Mouse (Mus musculus) olfactory bulb, adult 2 months (tissue): ENCODE measurements around the gene Dbp. TPM values are rescaled to one million over a fixed set of nuclear protein-coding genes. Genes with fewer than 3 reads are reported as not detected.
"Not testable (repeated sequence)": the region's sequence is repeated elsewhere in the genome, so short reads cannot be mapped to it uniquely, and the experiment has no call there.

ENCODE experiments used
- H3K27ac ChIP-seq: fragments of 200-500 bp; 2 replicates; pipeline ENCODE4 v1.5.1; 2012; ENCODE audit warnings: low read depth, low read length; ENCODE audit not compliant: insufficient read depth
- H3K4me1 ChIP-seq: fragments of 200-500 bp; 2 replicates; pipeline ENCODE4 v1.6.1; 2012; ENCODE audit warnings: low read length; ENCODE audit not compliant: control insufficient read depth, insufficient read depth
- H3K4me3 ChIP-seq: fragments of 200-500 bp; 2 replicates; pipeline ENCODE4 v1.5.1; 2012; ENCODE audit warnings: mild to moderate bottlenecking, low read depth, low read length, moderate library complexity; ENCODE audit not compliant: insufficient read depth
- CTCF ChIP-seq: fragments of 200-500 bp; IDR thresholded peaks from 2 replicates; pipeline ENCODE4 v1.5.1; 2012; ENCODE audit warnings: low read depth, mild to moderate bottlenecking, low read length, moderate library complexity; ENCODE audit not compliant: insufficient read depth
- POLR2A ChIP-seq: fragments of 200-500 bp; IDR thresholded peaks from 2 replicates; pipeline ENCODE4 v1.6.1; 2012; ENCODE audit warnings: mild to moderate bottlenecking, low read depth, low read length, moderate library complexity; ENCODE audit not compliant: insufficient read depth
- WGBS: fragments of 180-500 bp; shearing (Covaris S2); methylation state at CpG from one replicate; pipeline ENCODE4 v1.1.7; 2018; 5-methylcytosine and 5-hydroxymethylcytosine counted together
- polyA plus RNA-seq: library from polyadenylated mRNA; stranded (reverse); fragments of >200 nt; gene quantifications from 2 replicates; pipeline ENCODE4 v1.2.4, GENCODE M21; 2012; ENCODE audit warnings: low replicate concordance; ENCODE audit not compliant: missing spikeins, insufficient read depth, insufficient read length

Gene Dbp
- polyA plus RNA-seq, result 386 TPM in 1 of 2 replicates, not detected in the other

DNA sequence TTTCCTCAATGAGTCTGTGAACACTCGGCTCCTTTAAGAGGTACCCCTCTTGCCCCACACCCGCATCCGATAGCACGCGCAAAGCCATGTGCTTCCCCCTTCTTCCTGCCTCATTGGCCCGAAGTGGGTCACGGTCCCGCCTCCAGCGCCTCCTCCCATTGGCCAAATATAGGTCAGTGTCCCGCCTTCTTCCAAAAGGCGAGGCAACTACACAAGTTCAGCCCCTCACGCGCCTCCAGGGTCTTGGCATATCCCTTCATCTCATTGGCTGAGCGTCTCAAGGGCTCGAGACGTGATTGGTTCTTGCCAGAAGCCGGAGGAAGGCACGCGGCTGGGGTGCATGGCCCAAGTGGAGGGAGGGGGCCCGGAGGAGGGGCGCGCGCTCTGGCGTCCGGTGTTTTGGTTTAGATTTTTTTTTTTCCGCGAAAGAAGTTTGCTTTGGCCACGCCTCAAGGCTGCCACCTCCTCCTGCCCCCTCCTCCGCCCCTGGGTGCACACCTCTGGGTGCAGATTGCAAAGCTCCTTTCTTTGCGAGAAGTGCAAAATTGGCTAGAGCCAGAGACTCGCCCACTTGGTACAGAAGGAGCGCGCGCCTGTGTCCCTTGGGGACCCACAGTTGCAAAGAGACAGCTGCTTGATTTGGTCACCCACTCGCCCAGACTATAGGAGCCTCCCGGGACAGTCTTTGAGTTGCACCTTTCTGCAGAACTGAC is at the start of gene Dbp:
Gene Dbp, plus strand, starts transcription at position 359 of the 713 bp plus-strand sequence.
- Histone ChIP-seq H3K4me3 (peak within 1 kb of the TSS; percentile 83), H3K4me1 (peaks cover 45% of the 10 kb centered on the region), H3K27ac (peak within 1 kb of the TSS; percentile 99)
- under 1% methylated on average over 36 of the region's 36 CpGs for WGBS
- TF ChIP-seq CTCF (no peak), POLR2A (peak; percentile 41; the same call in 1 of the 2 replicates)

DNA sequence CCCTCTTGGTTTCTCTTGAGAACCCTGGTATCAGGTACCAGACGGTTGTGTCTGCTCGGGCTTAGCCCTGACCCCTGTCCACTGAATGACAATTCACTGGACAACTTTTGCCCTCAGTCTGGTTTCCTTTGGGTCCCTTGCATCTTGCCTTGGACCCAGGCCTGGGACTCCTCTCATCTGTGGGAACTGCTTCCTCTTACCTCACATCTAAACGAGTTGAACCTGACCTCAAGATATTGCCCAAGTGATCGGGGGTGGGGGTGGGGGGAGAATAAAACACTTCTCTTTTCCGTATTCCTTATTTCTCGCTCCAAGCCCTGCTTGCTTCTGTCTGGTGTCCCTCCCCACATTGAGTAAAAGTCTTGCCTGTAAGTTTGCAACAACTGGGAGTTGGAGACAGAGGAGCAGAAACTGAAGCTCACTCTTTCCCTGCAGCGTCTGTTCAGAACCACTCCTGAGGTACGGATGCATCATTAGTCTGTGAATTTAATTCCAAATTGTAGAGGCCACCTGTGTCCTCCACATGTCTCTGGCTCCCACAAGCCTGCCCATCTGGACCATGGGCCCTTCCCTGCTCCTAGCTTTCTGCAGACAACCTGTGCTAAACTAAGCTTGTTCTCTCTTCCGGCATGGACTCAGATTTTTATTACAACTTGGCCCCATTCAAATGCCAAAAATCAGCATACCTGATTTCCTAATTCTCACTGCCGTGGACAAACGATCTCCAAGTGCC is 44.0 kb upstream of the Dbp start:
- 85% methylated on average over 11 of the region's 11 CpGs for WGBS
- Histone ChIP-seq H3K27ac (no peak overlapping the region), H3K4me3 (no peak overlapping the region), H3K4me1 (peaks cover under 1% of the 10 kb centered on the region; the same call in 1 of the 2 replicates)
- TF ChIP-seq POLR2A (no peak), CTCF (no peak)

DNA sequence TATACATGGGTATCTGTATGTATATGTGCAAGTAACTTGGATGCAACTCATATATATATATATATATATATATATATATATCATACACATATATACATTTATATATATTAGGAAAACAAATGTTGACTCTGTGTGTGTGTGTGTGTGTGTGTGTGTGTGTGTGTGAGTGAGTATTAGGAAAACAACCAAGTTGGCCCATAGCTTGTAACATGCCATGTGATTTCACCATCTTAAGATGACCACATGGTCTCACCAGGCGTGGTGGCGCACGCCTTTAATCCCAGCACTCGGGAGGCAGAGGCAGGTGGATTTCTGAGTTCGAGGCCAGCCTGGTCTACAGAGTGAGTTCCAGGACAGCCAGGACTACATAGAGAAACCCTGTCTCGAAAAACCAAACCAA is 43.2 kb upstream of the Dbp start:
- WGBS, result 94% methylated on average over 6 of the region's 6 CpGs
- not testable (repeated sequence) for H3K4me1 ChIP-seq, H3K4me3 ChIP-seq, H3K27ac ChIP-seq

DNA sequence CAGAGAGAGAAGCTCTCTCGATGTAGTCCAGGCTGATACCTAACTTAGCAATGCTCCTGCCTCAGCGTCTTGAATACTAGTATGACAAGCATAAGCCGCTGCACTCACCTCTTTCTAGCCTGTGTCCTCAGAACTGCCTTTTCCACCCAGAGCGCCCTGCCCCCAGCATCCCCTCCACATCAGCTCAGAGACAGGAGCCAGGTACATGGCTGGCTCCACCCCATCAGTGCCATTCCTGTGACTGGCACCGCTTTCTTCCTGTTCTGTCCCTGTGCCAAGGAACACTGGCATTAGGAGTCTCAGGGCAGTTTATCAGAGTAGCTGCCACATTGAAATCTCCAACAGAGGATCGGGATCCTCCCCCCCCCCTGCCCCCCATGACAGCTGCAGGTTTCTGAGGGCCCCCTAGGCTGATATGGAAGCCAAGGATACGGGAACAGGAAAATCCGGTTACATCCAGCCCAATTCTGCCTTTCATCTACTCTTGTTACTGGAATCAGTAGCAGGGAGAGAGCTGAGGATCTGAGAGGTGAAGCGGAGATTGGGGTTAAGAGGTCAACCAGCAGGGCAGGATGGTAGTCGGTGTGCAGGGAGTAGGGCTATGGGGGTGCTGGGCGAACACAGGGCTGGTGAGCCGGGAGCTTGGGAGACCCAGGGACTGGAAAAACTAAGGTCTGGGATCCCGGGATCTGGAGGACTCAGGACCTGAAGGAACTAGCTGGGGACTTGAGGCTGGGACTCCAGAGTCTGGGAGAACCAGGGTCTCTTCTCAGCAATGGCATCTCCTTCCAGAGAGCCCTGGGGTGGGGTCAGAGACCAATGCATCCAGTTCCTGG is 39.4 kb upstream of the Dbp start:
- Histone ChIP-seq H3K4me3 (no peak overlapping the region), H3K4me1 (no peaks in the 10 kb centered on the region), H3K27ac (no peak overlapping the region)
- WGBS, result 66% methylated on average over 13 of the region's 13 CpGs
- no peak for TF ChIP-seq CTCF
- TF ChIP-seq POLR2A, result no peak

DNA sequence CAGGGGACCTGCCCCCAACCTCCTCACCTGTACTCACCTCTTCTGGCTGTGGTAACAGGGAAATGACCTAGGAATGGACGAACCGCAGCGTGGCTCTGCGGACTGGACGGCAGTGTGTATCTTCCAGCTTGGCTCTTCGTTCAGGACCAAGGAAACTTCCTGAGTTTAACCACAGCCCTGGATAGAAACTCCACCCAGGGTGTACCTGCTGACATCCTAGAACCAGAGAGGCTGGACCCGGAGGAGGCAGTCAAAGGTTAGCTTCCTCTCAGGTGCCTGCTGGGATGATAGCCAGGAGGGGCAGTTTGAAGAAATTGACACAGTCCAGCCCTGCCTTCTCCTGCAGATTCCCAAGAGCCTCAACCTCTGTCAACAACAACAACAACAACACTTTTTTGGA is 38.7 kb upstream of the Dbp start, which contains the start of gene Fut2:
Gene Fut2, minus strand, starts transcription at position 234 of the 400 bp plus-strand sequence.
- TF ChIP-seq POLR2A, result no peak
- no peak for TF ChIP-seq CTCF
- Histone ChIP-seq H3K4me1 (no peaks in the 10 kb centered on the region), H3K4me3 (no peak within 1 kb of the TSS), H3K27ac (no peak within 1 kb of the TSS)
- WGBS, result 86% methylated on average over 7 of the region's 7 CpGs

DNA sequence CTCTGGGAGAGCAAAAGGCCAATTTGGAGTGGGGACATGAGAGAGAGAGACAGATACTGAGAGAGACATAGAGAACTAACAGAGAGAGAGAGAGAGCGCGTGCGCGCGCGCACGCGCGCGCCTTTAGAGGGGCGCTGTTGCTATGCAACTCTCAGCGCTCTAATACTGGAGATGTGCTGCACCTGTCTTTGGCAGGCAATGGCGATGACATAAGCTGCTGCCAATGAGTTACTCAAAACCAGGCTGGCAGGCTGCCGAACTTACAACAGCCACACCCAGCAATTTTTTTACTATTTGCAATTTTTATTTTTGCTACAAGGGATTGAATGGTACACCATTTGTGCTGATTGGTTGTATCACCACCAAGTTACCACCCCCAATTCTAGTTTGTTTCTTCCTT is 37.1 kb upstream of the Dbp start:
- H3K4me1 ChIP-seq, result no peaks in the 10 kb centered on the region
- no peak overlapping the region for H3K27ac ChIP-seq
- TF ChIP-seq POLR2A, result no peak
- TF ChIP-seq CTCF, result no peak
- WGBS, result 77% methylated on average over 14 of the region's 14 CpGs
- H3K4me3 ChIP-seq, result no peak overlapping the region

DNA sequence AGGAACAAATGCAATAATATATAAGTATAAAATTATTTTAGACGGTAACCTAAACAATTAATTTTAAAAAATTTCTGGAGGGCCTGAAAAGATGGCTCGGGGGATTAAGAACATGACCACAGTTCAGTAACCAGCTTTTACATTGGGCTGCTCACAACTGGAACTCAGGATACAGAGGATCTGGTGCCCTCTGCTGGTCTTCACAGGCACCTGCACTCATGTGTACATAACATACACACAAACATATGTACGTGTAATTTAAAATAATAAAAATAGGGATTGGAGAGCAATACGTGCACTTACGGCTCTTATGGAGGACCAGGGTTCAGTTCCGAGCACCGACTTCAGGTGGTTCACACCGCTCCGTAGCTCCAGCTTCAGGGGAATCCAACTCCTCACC is 36.0 kb upstream of the Dbp start:
- WGBS, result 95% methylated on average over 9 of the region's 9 CpGs
- TF ChIP-seq CTCF, result no peak
- no peak for TF ChIP-seq POLR2A
- Histone ChIP-seq H3K4me1 (no peaks in the 10 kb centered on the region), H3K27ac (no peak overlapping the region), H3K4me3 (no peak overlapping the region)

DNA sequence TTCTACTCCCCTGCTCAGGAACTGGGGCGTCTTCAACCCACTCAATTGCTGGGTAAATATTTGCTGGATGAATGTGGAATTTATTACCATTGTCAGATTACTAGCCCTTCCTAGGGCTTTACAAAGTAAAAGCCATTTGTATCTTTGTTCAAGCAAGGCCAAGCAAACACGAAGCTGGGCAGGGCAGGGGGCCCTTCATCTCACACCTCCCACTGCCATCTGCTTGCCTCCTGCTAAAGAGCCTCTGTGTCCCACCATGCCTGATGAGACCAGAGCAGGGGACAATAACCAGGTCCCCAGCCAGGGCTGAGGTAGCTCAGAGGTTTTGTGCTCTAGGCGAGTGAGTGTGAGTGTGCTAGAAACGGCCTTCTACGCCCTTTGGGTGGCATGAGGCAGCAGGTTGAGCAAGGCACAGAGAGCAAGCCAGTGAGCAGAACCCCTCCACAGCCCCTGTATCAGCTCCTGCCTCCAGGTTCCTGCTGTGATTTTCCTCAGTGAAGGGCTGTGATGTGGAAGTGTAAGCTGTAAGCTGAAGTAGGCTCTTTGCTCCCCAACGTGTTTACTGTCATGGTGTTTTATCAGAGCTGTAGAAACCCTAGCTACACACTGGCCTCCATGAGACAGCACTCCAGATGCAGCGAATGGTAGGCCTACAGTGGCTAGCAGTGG is 27.1 kb upstream of the Dbp start:
- peaks cover 4% of the 10 kb centered on the region for H3K4me1 ChIP-seq
- no peak for TF ChIP-seq POLR2A
- no peak for TF ChIP-seq CTCF

DNA sequence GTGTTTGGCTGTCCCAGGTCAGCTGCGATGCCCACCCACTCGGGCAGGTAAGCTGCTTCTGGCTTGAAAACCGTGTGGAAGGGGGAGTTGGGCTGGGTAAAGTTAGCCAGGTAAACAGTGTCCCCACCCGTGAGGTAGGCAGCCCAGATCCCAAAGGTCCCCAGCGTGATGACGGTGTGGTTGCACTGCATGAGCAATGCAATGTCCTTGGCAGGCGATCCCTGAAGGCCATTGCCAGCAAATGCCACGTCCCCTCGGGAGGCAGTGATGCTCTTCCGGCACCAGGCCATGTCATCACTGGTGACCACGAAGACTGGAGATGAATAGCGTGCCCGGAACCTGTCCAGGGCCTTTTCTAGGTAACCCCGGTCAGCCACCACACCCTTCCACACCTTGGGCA is 26.4 kb upstream of the Dbp start:
- WGBS, result 93% methylated on average over 14 of the region's 14 CpGs

More for the DNA sequence above, 27.1 kb upstream of the Dbp start:
- Histone ChIP-seq H3K4me3 (no peak overlapping the region), H3K27ac (no peak overlapping the region)
- 90% methylated on average over 7 of the region's 7 CpGs for WGBS

More for the DNA sequence above, 26.4 kb upstream of the Dbp start:
- no peak overlapping the region for H3K27ac ChIP-seq
- peaks cover 7% of the 10 kb centered on the region for H3K4me1 ChIP-seq
- H3K4me3 ChIP-seq, result no peak overlapping the region
- TF ChIP-seq POLR2A, result no peak
- no peak for TF ChIP-seq CTCF
